Mouse (Mus musculus) retina, postnatal 1 day (tissue): ENCODE results near the gene Baz1a.
A peak's percentile ranks its signal among the peaks of the same experiment; 100 is the strongest.
"Not testable (repeated sequence)": the region's sequence is repeated elsewhere in the genome, so short reads cannot be mapped to it uniquely, and the experiment has no call there.

Source experiments
- DNase-seq: peaks from one replicate; pipeline ENCODE4 v3.0.0-alpha.2; 2012

Baz1a gene

GRCm38 (mm10) chr12:55006071-55006470, 8.1 kb downstream of the Baz1a start:
- no peak for DNase-seq

DNA sequence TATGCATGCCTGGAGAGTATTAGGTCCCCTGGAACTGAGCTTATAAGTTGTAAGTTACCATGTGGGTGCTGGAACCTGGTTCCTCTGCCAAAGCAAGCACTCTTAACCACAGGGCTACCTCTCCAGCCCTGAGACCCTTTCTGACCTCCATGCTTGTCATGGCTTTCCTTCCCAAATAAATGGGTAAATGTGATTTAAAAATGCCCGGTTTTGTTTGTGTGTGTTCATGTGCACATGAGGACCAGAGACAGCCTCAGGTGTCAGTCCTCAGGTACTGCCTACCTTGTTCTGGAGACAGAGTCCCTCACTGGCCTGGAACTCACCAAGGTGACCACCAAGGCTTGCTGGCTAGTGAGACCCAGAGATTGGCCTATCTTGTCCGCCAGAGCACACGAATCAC, 9.8 kb downstream of the Baz1a start:
- no peak for DNase-seq

GRCm38 (mm10) chr12:55003843-55004242, 10.3 kb downstream of the Baz1a start:
- DNase-seq = no peak

GRCm38 (mm10) chr12:55002532-55002931, 11.6 kb downstream of the Baz1a start:
- DNase-seq = not testable (repeated sequence)

DNA sequence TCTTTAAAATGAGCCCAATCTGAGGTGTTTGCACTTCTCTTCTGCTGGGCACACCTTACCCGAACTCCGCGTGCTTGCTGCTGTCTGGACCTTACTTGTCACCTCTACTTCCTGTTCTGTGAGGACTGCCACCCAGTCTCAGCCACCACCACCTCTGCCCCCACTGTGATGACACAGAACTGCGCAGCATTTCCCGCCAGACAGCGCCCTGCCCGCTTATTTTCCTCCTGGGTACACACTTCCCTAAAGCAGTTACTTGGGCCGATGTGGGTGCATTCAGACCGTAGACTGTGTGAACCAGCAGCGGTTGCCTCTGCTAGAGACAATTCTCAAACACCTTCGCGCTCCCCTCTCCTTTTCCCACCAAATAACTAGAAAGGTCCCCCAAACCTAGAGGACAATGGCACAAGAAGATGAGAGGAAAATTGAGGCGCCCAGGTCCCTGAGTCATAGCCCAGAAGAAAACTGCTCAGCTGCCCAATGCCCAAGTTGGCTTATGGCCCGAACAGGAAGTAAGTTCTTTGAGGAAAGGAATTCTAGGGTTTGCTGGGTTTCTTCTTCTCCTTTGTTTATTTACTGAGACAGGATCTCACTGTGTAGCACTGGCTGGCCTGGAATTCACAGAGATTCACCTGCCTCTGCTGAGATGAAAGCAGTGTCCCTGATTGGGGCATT, 15.0 kb downstream of the Baz1a start:
- DNase-seq = no peak

GRCm38 (mm10) chr12:54998411-54998810, 15.7 kb downstream of the Baz1a start:
- DNase-seq = no peak

GRCm38 (mm10) chr12:54996979-54997474, 17.1 kb downstream of the Baz1a start:
- DNase-seq = no peak

DNA sequence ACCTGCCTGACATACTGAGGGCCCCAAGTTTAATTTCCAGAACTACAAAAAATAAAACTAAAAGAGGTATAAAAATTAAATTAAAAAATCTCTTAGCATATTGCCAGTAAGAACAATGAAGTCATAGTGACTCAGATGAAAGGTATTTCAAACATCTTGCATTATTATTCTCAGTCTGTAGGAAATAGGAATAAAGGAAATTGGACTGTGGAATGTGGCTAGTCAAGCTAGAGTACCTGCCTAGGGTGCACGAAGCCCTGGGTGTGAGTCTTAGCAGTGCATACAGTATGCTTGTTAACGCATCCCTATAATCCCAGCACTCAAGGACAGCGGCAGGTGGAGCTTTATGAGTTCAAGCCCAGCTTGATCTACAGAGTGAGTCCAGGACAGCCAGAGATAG, 18.2 kb downstream of the Baz1a start:
- no peak for DNase-seq

- no peak for DNase-seq
These were observed 19.7 kb downstream of the Baz1a start for GRCm38 (mm10) chr12:54994418-54994817.

DNA sequence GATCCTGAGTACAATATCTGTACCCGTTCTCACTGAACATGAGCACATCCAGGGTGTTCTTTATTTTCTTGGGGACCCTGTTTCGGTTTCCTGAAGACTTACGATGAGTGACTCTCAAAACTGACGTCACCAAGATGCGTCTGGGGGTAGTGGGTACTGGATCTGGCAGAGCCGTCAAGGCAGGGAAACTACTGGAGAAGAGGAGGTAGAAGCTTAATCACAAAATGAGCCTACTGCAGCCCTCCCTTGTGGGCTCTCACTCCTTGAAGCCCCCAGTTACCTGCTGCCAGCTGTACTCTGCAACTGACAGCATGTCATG, 20.1 kb downstream of the Baz1a start:
- no peak for DNase-seq

DNA sequence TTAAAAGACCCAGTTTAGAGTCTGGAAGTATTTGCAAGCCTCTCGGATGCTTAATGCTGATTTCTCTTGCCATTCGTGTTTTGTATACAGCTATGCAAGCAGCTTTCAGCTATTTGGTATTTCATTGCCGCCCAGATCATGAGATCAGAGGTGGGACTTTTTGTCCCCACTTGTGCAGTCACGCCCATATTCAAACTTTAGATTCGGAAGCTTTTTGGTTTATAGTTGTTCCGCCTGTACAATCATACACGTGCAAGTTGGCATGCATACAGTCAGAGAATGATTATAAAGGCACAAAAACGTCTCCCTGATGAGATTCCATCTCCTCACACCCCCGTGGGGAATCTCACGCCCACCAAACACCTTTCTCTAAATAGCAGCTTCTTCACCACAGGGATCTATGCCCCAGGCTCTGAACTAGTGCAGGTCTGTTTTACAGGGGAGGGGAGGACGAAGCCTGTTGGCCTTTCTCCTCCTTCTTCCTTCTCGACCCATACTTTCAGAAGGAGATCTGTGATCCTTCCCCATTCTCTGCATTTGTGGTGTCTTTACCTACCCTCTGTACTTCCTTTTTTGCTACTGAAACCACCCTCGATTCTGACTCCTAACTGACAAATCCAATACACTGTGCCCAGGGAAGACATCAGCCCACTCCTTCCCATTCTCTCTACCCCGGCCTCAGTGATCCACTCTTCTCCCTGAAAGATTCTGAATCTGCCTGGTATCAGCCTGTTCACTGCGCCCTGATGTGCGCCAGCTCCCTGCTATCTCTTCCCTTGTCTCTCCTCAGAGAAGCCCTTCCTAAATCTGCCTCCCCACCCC, 20.7 kb downstream of the Baz1a start:
- DNase-seq = no peak

DNA sequence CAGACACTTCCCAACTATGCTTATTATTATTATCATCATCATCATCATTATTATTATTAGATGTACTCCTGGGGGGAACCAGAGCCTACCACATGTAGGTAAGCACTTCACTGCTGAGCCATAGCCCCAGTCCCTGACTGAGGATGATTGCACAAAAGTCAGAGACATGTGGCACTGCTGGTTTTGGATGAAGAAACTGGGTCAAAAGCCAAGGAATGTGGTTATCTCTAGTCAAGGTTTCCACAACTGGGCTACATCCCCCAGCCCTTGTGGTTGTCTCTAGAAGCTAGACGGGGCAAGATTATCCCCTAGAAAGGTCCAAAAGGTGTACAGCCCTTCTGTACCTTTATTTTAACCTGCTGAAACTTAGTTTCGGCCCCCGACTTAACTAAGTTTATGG, 21.3 kb downstream of the Baz1a start:
- no peak for DNase-seq

DNA sequence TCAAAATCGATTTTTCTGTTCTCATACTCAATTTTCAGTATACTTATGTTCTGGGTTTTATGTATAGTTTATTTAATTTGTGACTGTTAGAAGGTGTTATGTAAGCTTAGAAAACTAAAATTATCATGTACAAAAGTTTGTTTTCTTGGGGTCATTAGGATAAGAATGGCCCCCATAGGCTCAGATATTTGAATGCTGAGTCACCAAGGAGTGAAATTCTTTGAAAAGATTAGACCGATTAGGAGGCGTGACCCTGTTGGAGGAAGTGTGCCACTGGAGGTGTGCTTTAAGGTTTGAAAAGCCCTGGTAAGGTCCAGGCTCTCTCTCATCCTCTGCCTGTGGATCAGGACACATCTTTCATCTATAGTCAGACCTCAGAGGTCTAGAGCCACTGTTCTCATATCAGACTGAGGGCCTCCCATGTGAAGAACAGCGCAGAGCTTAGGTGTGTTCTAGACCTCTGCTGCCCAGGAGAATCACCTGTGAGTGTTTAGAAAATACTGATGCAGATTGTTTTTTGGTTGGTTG, 25.8 kb downstream of the Baz1a start:
- DNase-seq = no peak

DNA sequence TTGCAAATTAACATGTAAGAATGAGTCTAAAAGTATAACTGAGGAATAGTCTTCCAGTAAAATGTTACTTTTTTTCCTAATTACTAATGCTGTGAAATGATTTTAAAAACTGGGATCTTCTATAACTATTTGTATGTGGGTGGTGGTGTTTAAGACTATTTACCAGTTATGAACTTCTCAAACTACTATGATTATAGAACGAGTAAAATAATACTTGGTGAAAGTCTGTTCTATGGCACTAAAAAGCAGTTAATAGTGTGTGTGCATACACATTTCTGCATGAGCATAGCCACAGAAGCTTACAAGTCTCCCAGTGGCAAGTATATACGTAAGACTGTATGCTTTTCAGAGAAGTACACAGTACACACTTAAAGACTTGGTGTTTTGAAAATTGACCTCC, 27.0 kb downstream of the Baz1a start:
- no peak for DNase-seq

- DNase-seq = peak; percentile 84
These were observed 28.0 kb downstream of the Baz1a start, which contains the start of gene Gm20403 for GRCm38 (mm10) chr12:54986052-54986717. TSS of gene Gm20403 (minus strand) at chr12:54986529.

- DNase-seq = peak; percentile 73
These were observed 28.7 kb downstream of the Baz1a start for GRCm38 (mm10) chr12:54985257-54986051.

- peak; percentile 76 for DNase-seq
These were observed 29.4 kb downstream of the Baz1a start for GRCm38 (mm10) chr12:54984701-54985256.

DNA sequence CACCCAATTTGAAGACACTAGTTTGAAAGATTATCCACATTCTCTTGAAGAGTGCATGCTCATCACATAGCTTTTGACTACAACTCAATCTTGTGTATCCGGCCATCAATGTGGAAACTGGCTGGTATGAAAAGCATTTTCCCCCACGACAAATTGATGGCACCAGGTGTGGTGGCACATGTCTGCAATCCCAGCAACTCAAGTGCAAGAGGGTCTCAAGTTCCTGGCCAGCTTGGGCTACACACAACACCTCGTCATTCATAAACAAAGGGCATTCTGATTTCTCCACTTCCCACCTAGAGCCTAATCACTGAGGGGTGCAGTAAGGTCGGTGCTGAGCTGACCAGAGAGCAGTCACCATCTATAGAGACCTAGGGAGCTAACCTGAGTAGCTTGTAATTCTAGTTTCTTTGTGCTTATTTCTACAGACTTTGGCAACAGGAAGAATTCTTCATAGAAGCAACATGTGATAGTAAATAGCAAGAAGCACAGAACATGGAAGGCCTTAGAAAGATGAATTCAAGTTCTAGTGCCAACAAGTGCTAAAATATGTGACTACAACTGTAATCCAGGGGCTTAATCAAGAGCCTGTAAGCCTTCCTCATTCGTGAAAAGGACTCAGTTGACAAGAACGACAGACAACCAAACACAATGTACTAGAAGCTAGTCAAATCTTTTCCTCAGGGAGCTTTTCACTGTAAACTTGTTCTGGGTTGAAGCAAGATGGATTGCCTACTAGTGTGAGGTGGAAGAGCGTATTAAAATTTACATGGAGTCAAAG, 31.0 kb downstream of the Baz1a start:
- DNase-seq = no peak

DNA sequence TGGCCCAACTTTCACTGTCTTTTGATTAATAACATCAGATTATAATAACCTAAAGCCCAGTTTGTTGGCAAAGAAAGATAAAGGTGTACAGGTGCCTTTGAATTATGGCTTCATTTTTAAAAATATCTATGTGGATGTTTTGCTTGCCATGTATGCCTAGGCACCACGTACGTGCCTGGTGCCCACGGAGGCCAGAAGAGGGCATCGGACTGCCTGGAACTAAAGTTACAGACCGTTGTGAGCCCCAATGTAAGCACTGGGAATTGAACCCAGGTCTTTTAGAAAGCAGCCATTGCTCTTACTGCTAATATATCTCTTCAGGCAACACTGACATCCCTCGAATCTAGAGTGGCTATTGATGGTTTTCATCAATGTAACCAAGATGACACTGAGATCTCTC, 32.2 kb downstream of the Baz1a start:
- DNase-seq = no peak

DNA sequence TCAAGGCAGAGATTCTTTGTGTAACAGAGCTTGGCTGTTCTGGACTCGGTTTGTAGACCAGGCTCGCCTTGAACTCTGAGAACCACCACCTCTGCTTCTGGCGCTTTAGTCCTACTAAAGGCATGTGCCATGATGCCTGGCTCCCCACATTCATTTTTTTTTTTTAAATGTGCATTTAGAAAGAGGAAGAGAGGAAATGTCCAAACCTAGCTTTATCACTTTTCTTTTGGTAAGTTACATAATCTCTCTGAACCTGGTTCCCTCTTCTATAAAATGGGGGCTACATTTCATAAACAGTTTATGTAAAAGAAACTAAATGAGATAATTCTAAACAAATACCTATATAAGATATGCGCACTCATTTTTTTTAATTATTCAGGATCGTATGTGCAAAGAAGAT, 33.2 kb downstream of the Baz1a start:
- no peak for DNase-seq

DNA sequence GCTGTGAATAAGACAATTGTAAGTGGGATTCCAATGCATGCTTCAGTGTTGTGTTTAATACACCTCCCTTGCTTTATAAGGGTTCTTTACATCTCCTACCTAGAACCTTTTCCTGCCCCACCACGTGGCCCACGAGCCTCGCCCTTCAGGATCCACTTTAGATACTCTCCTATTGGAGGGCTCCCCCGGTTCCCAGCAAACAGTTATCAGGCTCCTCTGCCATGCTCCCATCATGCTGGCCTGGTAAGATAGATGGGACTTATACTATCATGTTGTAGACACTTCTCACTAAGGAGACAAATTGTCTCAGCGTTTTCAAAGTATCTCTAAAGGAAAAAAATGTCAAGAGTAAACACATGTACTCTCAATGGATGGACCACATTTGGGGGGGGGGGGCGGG, 33.6 kb downstream of the Baz1a start:
- DNase-seq = no peak

DNA sequence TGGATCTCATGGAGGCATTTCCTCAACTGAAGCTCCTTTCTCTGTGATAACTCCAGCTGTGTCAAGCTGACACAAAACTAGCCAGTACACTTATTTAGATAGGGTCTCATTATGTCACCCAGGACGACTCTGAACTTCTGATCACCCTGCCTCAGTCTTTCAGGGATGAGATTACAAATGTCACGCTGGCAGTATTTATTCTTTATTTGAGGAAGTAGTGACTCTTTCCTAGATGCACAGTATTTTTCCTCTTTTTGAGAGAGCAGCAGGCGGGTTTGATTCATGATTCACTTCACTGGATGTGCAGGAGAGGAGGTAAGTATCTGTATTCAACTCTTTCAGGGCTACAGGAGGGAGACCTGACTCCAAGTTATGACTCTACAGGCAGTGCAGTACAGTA, 45.1 kb downstream of the Baz1a start:
- DNase-seq = no peak
